Mouse (Mus musculus): Measurements from ENCODE around the gene Gm43738.

Gene Gm43738

GRCm38 (mm10) chr3:89100811-89101210 is at the start of gene Gm43738:
Gene Gm43738, minus strand, starts transcription at chr3:89101099.
- no peak for DNase-seq (ENCODE audit: low spot score in 2 of 2)

- no peak for DNase-seq (ENCODE audit: low spot score in 2 of 2)
Measured at GRCm38 (mm10) chr3:89148567-89148966, 47.7 kb upstream of the Gm43738 start.

- no peak for DNase-seq (ENCODE audit: low spot score in 2 of 2)
Measured at GRCm38 (mm10) chr3:89147979-89148311, 47.0 kb upstream of the Gm43738 start.

GRCm38 (mm10) chr3:89147101-89147978 is 46.4 kb upstream of the Gm43738 start:
- no peak for DNase-seq (ENCODE audit: low spot score in 2 of 2)

GRCm38 (mm10) chr3:89145566-89145965 is 44.7 kb upstream of the Gm43738 start:
- no peak for DNase-seq (ENCODE audit: low spot score in 2 of 2)

- no peak for DNase-seq (ENCODE audit: low spot score in 2 of 2)
Measured at GRCm38 (mm10) chr3:89144821-89145220, 43.9 kb upstream of the Gm43738 start.

GRCm38 (mm10) chr3:89136365-89136764 is 35.5 kb upstream of the Gm43738 start:
- no peak for DNase-seq (ENCODE audit: low spot score in 2 of 2)

- DNase-seq (ENCODE audit: low spot score in 2 of 2), result no peak
Measured at GRCm38 (mm10) chr3:89135958-89136357, 35.1 kb upstream of the Gm43738 start, which contains the start of gene Pklr. Gene Pklr, plus strand, starts transcription at chr3:89136142.

- DNase-seq (ENCODE audit: low spot score in 2 of 2), result no peak
Measured at GRCm38 (mm10) chr3:89133752-89134151, 32.9 kb upstream of the Gm43738 start.

GRCm38 (mm10) chr3:89133063-89133450 is 32.2 kb upstream of the Gm43738 start:
- DNase-seq (ENCODE audit: low spot score in 2 of 2), result no peak

- DNase-seq (ENCODE audit: low spot score in 2 of 2), result no peak
Measured at GRCm38 (mm10) chr3:89132285-89133062, 31.6 kb upstream of the Gm43738 start.

- DNase-seq (ENCODE audit: low spot score in 2 of 2), result no peak
Measured at GRCm38 (mm10) chr3:89131816-89132215, 30.9 kb upstream of the Gm43738 start.

- no peak for DNase-seq (ENCODE audit: low spot score in 2 of 2)
Measured at GRCm38 (mm10) chr3:89129908-89130307, 29.0 kb upstream of the Gm43738 start.

GRCm38 (mm10) chr3:89125981-89126380 is 25.1 kb upstream of the Gm43738 start:
- DNase-seq (ENCODE audit: low spot score in 2 of 2), result no peak

- peak in 1 of 2 experiments; percentile 21 for DNase-seq (ENCODE audit: low spot score in 2 of 2)
Measured at GRCm38 (mm10) chr3:89124241-89124640, 23.3 kb upstream of the Gm43738 start.

- peak in 1 of 2 experiments; percentile 43 for DNase-seq (ENCODE audit: low spot score in 2 of 2)
Measured at GRCm38 (mm10) chr3:89123313-89123712, 22.4 kb upstream of the Gm43738 start.

- DNase-seq (ENCODE audit: low spot score in 2 of 2), result no peak
Measured at GRCm38 (mm10) chr3:89115522-89115921, 14.6 kb upstream of the Gm43738 start.

GRCm38 (mm10) chr3:89113058-89113457 is 12.2 kb upstream of the Gm43738 start:
- DNase-seq (ENCODE audit: low spot score in 2 of 2), result no peak

GRCm38 (mm10) chr3:89108146-89108545 is 7.2 kb upstream of the Gm43738 start:
- no peak for DNase-seq (ENCODE audit: low spot score in 2 of 2)

GRCm38 (mm10) chr3:89107545-89107944 is 6.6 kb upstream of the Gm43738 start:
- DNase-seq (ENCODE audit: low spot score in 2 of 2), result no peak

- DNase-seq (ENCODE audit: low spot score in 2 of 2), result no peak
Measured at GRCm38 (mm10) chr3:89106881-89107280, 6.0 kb upstream of the Gm43738 start.

GRCm38 (mm10) chr3:89103291-89103595 is 2.3 kb upstream of the Gm43738 start:
- DNase-seq (ENCODE audit: low spot score in 2 of 2), result no peak
